Mouse (Mus musculus): ENCODE measurements around the gene Kcnj15. TPM values are rescaled to one million over a fixed set of nuclear protein-coding genes. Genes with fewer than 3 reads are reported as not detected.

The Kcnj15 gene
- polyA plus RNA-seq, 1 experiment from 2014 or later: 1.6 TPM

- Histone ChIP-seq H3K4me3 (ENCODE audit: low read depth, low read length) (no peak overlapping the region), H3K27ac (ENCODE audit: low read depth) (no peak overlapping the region), H3K4me1 (ENCODE audit: insufficient read depth) (0 out of 2 replicates have a peak, but pooled peaks cover 5% of the 10 kb centered on the region), H3K9me3 (ENCODE audit: low read depth, low read length) (no peaks in the 10 kb centered on the region), H3K4me2 (no peak overlapping the region), H3K27me3 (ENCODE audit: insufficient read depth, low read length) (no peaks in the 10 kb centered on the region), H3K36me3 (ENCODE audit: insufficient read depth) (no peaks in the 10 kb centered on the region), H3K9ac (no peak overlapping the region)
- no peak for TF ChIP-seq CTCF (IDR thresholded peaks at IDR 0.05; ENCODE audit: low read depth)
- 65% methylated on average over 6 of the region's 6 CpGs for whole genome bisulfite sequencing
- no peak for DNase-seq
- ATAC-seq (ENCODE audit: insufficient read depth): no peak
Observed at GRCm38 (mm10) chr16:95349344-95349743, 92.0 kb downstream of the Kcnj15 start.

GRCm38 (mm10) chr16:95349745-95350144 is 92.4 kb downstream of the Kcnj15 start:
- ATAC-seq (ENCODE audit: insufficient read depth): no peak
- TF ChIP-seq CTCF (IDR thresholded peaks at IDR 0.05; ENCODE audit: low read depth): no peak
- 0 out of 2 replicates have a peak, but pooled peaks cover 5% of the 10 kb centered on the region for H3K4me1 ChIP-seq (ENCODE audit: insufficient read depth)
- no peaks in the 10 kb centered on the region for H3K9me3 ChIP-seq (ENCODE audit: low read depth, low read length)
- H3K27ac ChIP-seq (ENCODE audit: low read depth): no peak overlapping the region
- H3K36me3 ChIP-seq (ENCODE audit: insufficient read depth): no peaks in the 10 kb centered on the region
- no peaks in the 10 kb centered on the region for H3K27me3 ChIP-seq (ENCODE audit: insufficient read depth, low read length)
- no peak overlapping the region for H3K9ac ChIP-seq
- no peak for DNase-seq
- H3K4me3 ChIP-seq (ENCODE audit: low read depth, low read length): no peak overlapping the region
- H3K4me2 ChIP-seq: no peak overlapping the region
- WGBS: 61% methylated on average over 5 of the region's 5 CpGs

Measured in lung, embryonic 14.5 days (tissue).